Mouse (Mus musculus) megakaryocyte, embryonic 14.5 days (primary cell): Measurements from ENCODE around the gene Itgad. TPM values are rescaled to one million over a fixed set of nuclear protein-coding genes. Genes with fewer than 3 reads are reported as not detected.

Source experiments
- H3K27me3 ChIP-seq: replicated peaks from 2 replicates; pipeline ENCODE3; 2012; ENCODE audit warnings: inconsistent platforms
- H3K36me3 ChIP-seq: replicated peaks from 2 replicates; pipeline ENCODE3; 2012; ENCODE audit warnings: low read length, inconsistent platforms, mixed read lengths
- H3K4me1 ChIP-seq: 2 replicates; pipeline ENCODE4 v1.6.1; 2012; ENCODE audit warnings: inconsistent platforms
- H3K4me3 ChIP-seq: replicated peaks from 2 replicates; pipeline ENCODE3; 2012; ENCODE audit warnings: moderate library complexity, mild to moderate bottlenecking, inconsistent platforms
- H3K9me3 ChIP-seq: 2 replicates; pipeline ENCODE4 v1.6.1; 2012; ENCODE audit warnings: inconsistent platforms
- FLI1 ChIP-seq: IDR thresholded peaks from 2 replicates; pipeline ENCODE4 v1.6.1; 2012; ENCODE audit warnings: low read length, inconsistent platforms, mixed read lengths
- GATA1 ChIP-seq: IDR thresholded peaks from 3 replicates; pipeline ENCODE4 v1.6.1; 2012; ENCODE audit warnings: mixed read lengths, low read length, inconsistent platforms, borderline replicate concordance
- polyA plus RNA-seq: library from polyadenylated mRNA; stranded (reverse); fragments of >175 nt; gene quantifications from 2 replicates; pipeline ENCODE4 v1.2.3, GENCODE M21; 2012; ENCODE audit warnings: low replicate concordance; ENCODE audit not compliant: insufficient read depth

Itgad gene
- polyA plus RNA-seq, 1 experiment: 0.26 TPM

DNA sequence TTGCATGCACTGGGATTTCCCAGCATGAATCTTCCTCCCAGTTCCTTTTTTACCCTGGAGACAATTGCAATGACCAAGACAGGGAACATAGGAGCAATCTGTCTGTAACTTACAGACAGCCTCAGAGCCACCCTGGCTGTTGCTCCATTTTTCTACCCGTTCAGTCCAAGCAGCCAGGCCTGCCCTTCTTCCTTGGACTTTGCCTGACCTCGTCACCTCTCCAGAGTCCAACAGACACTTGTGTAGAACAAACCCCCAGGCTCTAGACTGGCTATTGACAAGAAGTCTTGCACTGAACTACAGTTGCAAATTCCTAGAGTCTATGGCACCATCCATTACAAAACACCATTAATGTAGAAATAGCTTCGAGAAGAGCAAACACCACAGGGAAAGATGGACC lies 55.6 kb downstream of the Itgad start:
- TF ChIP-seq GATA1 (no peak), FLI1 (no peak)
- Histone ChIP-seq H3K36me3 (no peaks in the 10 kb centered on the region), H3K4me1 (peaks cover 7% of the 10 kb centered on the region; the same call in 1 of the 2 replicates), H3K4me3 (no peak overlapping the region), H3K9me3 (no peaks in the 10 kb centered on the region), H3K27me3 (peaks cover 13% of the 10 kb centered on the region)

- Histone ChIP-seq H3K4me1 (no peaks in the 10 kb centered on the region; the same call in 1 of the 2 replicates), H3K9me3 (peaks cover 13% of the 10 kb centered on the region), H3K36me3 (no peaks in the 10 kb centered on the region), H3K4me3 (no peak overlapping the region), H3K27me3 (peaks cover 3% of the 10 kb centered on the region)
- no peak for TF ChIP-seq GATA1
- TF ChIP-seq FLI1: no peak
These were observed 65.8 kb downstream of the Itgad start for GRCm38 (mm10) chr7:128219952-128220351.

DNA sequence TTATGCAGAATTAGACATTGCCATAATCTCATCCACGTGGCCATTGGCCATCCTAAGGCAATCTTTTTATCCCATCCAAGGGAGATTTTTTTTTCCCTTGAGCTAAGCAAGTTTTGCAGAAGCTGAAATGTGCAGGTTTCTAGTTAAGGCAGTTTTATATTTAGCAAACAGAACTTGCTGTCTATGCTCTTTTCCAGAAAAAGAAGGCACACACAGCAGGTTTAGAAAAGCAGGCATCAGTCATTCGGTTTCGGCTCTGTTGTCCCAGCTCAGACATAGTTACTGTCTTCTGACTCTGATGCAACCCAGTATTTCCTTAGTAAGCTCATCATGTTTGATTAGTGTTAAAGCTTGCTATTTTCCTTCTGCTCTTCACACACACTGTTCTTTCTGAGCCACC lies 66.8 kb downstream of the Itgad start:
- Histone ChIP-seq H3K9me3 (peaks cover 13% of the 10 kb centered on the region), H3K36me3 (no peaks in the 10 kb centered on the region), H3K4me3 (no peak overlapping the region), H3K27me3 (peaks cover 3% of the 10 kb centered on the region), H3K4me1 (no peaks in the 10 kb centered on the region; the same call in 1 of the 2 replicates)
- TF ChIP-seq GATA1: no peak
- TF ChIP-seq FLI1: no peak

- Histone ChIP-seq H3K27me3 (peaks cover 4% of the 10 kb centered on the region), H3K36me3 (peaks cover 8% of the 10 kb centered on the region), H3K4me3 (peak overlapping the region; percentile 31), H3K4me1 (peaks cover 14% of the 10 kb centered on the region), H3K9me3 (peaks cover 10% of the 10 kb centered on the region)
- TF ChIP-seq GATA1: no peak
- TF ChIP-seq FLI1: no peak
These were observed 77.6 kb downstream of the Itgad start for GRCm38 (mm10) chr7:128231741-128232140.

DNA sequence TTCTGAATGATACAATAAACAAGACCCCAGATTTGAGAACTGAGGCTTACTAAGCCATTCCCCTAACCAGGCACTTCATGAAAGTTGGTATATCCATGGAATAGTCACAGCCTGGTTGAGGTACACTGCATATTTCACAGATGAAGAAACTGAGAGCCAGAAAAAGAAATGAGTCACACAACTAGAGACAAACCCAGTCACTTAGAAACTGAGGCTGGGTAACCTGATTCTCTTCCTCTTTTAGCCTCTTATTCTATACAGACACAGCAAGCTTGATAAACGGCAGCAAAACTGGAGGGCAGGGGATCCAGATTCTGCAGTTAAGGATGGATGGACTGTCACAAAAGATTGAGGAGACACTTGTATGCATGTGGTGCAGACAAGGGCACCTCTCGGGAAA lies 80.6 kb downstream of the Itgad start:
- Histone ChIP-seq H3K36me3 (peaks cover 15% of the 10 kb centered on the region), H3K4me3 (no peak overlapping the region), H3K27me3 (peaks cover 2% of the 10 kb centered on the region), H3K4me1 (peaks cover 31% of the 10 kb centered on the region), H3K9me3 (peaks cover 7% of the 10 kb centered on the region)
- no peak for TF ChIP-seq FLI1
- TF ChIP-seq GATA1: no peak

- Histone ChIP-seq H3K4me3 (no peak overlapping the region), H3K36me3 (peaks cover 22% of the 10 kb centered on the region), H3K4me1 (peaks cover 38% of the 10 kb centered on the region), H3K9me3 (peaks cover 7% of the 10 kb centered on the region), H3K27me3 (peaks cover 2% of the 10 kb centered on the region)
- TF ChIP-seq GATA1 (no peak), FLI1 (no peak)
These were observed 81.3 kb downstream of the Itgad start for GRCm38 (mm10) chr7:128235481-128235880.

GRCm38 (mm10) chr7:128236426-128236825 lies 82.2 kb downstream of the Itgad start:
- peaks cover 47% of the 10 kb centered on the region for H3K4me1 ChIP-seq
- peaks cover 5% of the 10 kb centered on the region for H3K9me3 ChIP-seq
- H3K36me3 ChIP-seq: peaks cover 32% of the 10 kb centered on the region
- TF ChIP-seq GATA1: no peak
- H3K4me3 ChIP-seq: no peak overlapping the region
- H3K27me3 ChIP-seq: peaks cover 2% of the 10 kb centered on the region

- peaks cover 52% of the 10 kb centered on the region for H3K4me1 ChIP-seq
- peaks cover 38% of the 10 kb centered on the region for H3K36me3 ChIP-seq
- no peak for TF ChIP-seq GATA1
- TF ChIP-seq FLI1: no peak
- H3K4me3 ChIP-seq: peak within 1 kb of the TSS; percentile 96
- no peaks in the 10 kb centered on the region for H3K9me3 ChIP-seq
- no peaks in the 10 kb centered on the region for H3K27me3 ChIP-seq
These were observed 82.8 kb downstream of the Itgad start, which contains the start of gene Armc5 for GRCm38 (mm10) chr7:128236856-128237592. Armc5 (plus strand) TSS chr7:128237342.

DNA sequence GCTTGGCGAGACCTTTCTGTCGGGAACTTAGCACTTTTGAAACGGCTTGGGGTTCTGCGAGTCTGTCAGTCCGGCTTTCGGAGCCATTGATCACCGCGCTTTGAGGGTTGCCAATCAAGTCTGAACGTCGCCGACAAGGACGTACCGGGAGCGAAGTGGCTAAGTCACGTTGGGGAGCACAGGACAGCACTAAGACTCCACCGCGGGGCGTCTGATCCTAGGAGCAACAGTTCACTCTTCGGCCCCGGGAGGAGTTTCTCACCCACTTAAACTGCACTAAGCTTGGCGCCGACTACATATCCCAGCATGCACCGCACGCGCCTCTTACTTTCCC lies 83.4 kb downstream of the Itgad start:
- H3K9me3 ChIP-seq: no peaks in the 10 kb centered on the region
- peak overlapping the region; percentile 96 for H3K4me3 ChIP-seq
- peaks cover 52% of the 10 kb centered on the region for H3K4me1 ChIP-seq
- H3K27me3 ChIP-seq: no peaks in the 10 kb centered on the region
- no peak for TF ChIP-seq GATA1
- TF ChIP-seq FLI1: no peak
- peaks cover 43% of the 10 kb centered on the region for H3K36me3 ChIP-seq

DNA sequence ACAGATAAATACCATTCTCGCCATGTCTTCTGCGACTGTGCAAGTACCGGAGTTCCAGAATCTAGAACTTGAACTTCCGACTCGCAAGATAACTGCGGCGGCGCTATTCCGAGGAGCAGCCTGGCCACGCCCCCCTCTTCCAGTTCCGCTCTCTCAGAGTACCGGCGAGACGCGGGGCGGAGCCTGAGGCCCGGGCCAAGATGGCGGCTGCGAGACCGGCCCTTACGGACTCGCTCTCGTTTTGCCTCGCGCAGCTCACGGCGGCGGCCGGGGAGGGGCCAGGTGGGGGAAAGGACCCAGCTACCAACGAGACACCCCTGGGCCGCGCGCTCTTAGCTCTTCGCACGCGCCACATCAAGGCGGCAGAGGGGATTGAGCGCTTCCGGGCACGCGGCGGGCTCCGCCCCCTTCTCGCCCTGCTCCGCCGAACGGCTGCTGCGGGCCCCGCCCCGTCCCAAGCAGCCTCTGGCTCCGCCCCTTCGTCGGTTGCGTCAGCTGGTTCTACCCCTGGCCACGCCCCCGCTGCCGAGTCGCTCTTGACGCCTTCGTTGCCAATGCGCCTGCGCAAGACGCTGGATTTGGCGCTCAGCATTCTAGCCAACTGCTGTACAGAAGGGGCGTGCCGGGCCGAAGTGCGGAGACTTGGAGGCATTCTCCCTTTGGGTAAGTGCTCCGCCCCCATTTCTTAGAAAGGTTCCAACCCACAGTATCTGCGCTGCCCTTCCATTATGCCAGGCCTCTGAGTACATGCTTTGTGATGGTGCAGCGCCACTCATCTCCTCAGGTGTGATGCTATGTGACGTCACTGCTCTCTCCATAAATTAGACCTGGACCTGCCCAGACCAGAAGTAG lies 84.0 kb downstream of the Itgad start, which contains the start of gene 9130023H24Rik:
9130023H24Rik (minus strand) TSS at position 105 of the 852 bp plus-strand sequence.
- no peak for TF ChIP-seq FLI1
- no peak for TF ChIP-seq GATA1
- Histone ChIP-seq H3K4me3 (peak within 1 kb of the TSS; percentile 96), H3K36me3 (peaks cover 49% of the 10 kb centered on the region), H3K4me1 (peaks cover 52% of the 10 kb centered on the region), H3K27me3 (no peaks in the 10 kb centered on the region), H3K9me3 (no peaks in the 10 kb centered on the region)
